Mouse (Mus musculus) ES-E14 (cell line): ENCODE measurements around the gene Rpl5.

ENCODE experiments used
- CHD2 ChIP-seq: IDR thresholded peaks from 2 replicates; pipeline ENCODE4 v1.6.1; 2014; ENCODE audit warnings: mild to moderate bottlenecking, low read depth, low read length, inconsistent platforms
- HCFC1 ChIP-seq: IDR thresholded peaks from 2 replicates; pipeline ENCODE4 v1.6.1; 2012; ENCODE audit warnings: low read length, inconsistent platforms, borderline replicate concordance; ENCODE audit not compliant: insufficient read depth
- MAFK ChIP-seq: IDR thresholded peaks from 2 replicates; pipeline ENCODE4 v1.6.1; 2014; ENCODE audit warnings: mild to moderate bottlenecking, low read depth, low read length, inconsistent platforms; ENCODE audit not compliant: insufficient read depth
- ZC3H11A ChIP-seq: IDR thresholded peaks from 2 replicates; pipeline ENCODE4 v1.6.1; 2012; ENCODE audit warnings: low read depth, mild to moderate bottlenecking, inconsistent platforms, low read length, borderline replicate concordance

DNA sequence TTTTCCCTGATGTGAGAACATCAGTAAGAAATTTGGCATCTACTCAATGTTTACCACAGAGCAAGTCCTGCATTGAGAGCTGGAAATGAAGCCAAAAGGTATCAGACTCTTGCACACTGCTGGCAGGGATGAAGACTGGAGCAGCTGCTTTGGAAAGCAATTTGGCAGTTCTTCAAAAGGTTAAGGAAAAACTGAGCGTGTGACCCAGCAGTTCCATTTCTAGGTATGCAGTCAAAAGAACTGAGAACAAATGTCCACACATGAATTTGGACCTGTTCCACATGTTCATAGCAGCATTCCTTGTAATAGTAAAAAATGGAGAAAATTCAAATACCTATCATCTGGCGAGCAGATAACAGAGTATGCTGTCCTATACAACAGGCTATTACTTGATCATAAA is 47.2 kb downstream of the Rpl5 start:
- no peak for TF ChIP-seq MAFK
- no peak for TF ChIP-seq CHD2
- no peak for TF ChIP-seq ZC3H11A
- no peak for TF ChIP-seq HCFC1
